Mouse (Mus musculus) layer of hippocampus, postnatal 14 days (tissue): Measurements from ENCODE around the gene Akap10. TPM values are rescaled to one million over a fixed set of nuclear protein-coding genes. Genes with fewer than 3 reads are reported as not detected.
"Not testable (repeated sequence)": the region's sequence is repeated elsewhere in the genome, so short reads cannot be mapped to it uniquely, and the experiment has no call there.

Experiments
- DNase-seq, 2 experiments: peaks; one replicate each; pipeline ENCODE4 v3.0.0; 2021 to 2022; ENCODE audit warnings: low spot score in 2 of 2, mixed read lengths in 1 of 2
- long read RNA-seq, 2 experiments: library from polyadenylated mRNA; stranded (forward); transcript quantifications; one replicate each; pipeline ENCODE4 v2.0.0; 2021
- total RNA-seq, 2 experiments: library from RNA; stranded (reverse); gene quantifications; 2 replicates each; pipeline ENCODE4 v1.2.3; 2021

The Akap10 gene
- total RNA-seq, result 10 to 100 TPM; 31.2 to 33.9 TPM
- long read RNA-seq, experiment 1, transcript Akap10-202 (15 exons, 3,874 nt), result major isoform, 12 of 15 reads
- long read RNA-seq, experiment 1, partial matches to known transcripts, result 2 of 15 reads
- long read RNA-seq, experiment 1, other reads (novel, unspliced or antisense), result 1 of 15 reads
- long read RNA-seq, experiment 2, transcript Akap10-202 (15 exons, 3,874 nt), result major isoform, 19 of 23 reads
- long read RNA-seq, experiment 2, partial matches to known transcripts, result 1 of 23 reads
- long read RNA-seq, experiment 2, other reads (novel, unspliced or antisense), result 3 of 23 reads

GRCm38 (mm10) chr11:61930098-61930517 is at the start of gene Akap10:
TSS of gene Akap10 (minus strand) at chr11:61930252.
- peak; percentile 93 to 95 for DNase-seq

GRCm38 (mm10) chr11:61975783-61976182 is 45.7 kb upstream of the Akap10 start:
- no peak for DNase-seq

GRCm38 (mm10) chr11:61974106-61974707 is 44.2 kb upstream of the Akap10 start:
- DNase-seq, result no peak

- DNase-seq, result no peak
These were observed 41.6 kb upstream of the Akap10 start for GRCm38 (mm10) chr11:61971441-61972221.

- DNase-seq, result no peak
These were observed 40.8 kb upstream of the Akap10 start for GRCm38 (mm10) chr11:61970901-61971300.

- no peak for DNase-seq
These were observed 38.8 kb upstream of the Akap10 start for GRCm38 (mm10) chr11:61968875-61969274.

- DNase-seq, result no peak
These were observed 37.0 kb upstream of the Akap10 start for GRCm38 (mm10) chr11:61967034-61967433.

GRCm38 (mm10) chr11:61964611-61965010 is 34.6 kb upstream of the Akap10 start:
- DNase-seq, result no peak

- DNase-seq, result no peak
These were observed 33.1 kb upstream of the Akap10 start for GRCm38 (mm10) chr11:61963193-61963592.

- DNase-seq, result no peak
These were observed 32.6 kb upstream of the Akap10 start for GRCm38 (mm10) chr11:61962684-61963083.

GRCm38 (mm10) chr11:61960096-61960495 is 30.0 kb upstream of the Akap10 start:
- DNase-seq, result no peak

- DNase-seq, result not testable (repeated sequence)
These were observed 28.7 kb upstream of the Akap10 start for GRCm38 (mm10) chr11:61958706-61959105.

- DNase-seq, result peak in 1 of 2 experiments; percentile 46
These were observed 27.3 kb upstream of the Akap10 start for GRCm38 (mm10) chr11:61957296-61957813.

GRCm38 (mm10) chr11:61956572-61957295 is 26.7 kb upstream of the Akap10 start, which contains the start of gene Specc1:
TSS of gene Specc1 (plus strand) at chr11:61956763.
- peak; percentile 96 to 97 for DNase-seq

- DNase-seq, result no peak
These were observed 25.9 kb upstream of the Akap10 start for GRCm38 (mm10) chr11:61955951-61956350.

- DNase-seq, result no peak
These were observed 25.1 kb upstream of the Akap10 start for GRCm38 (mm10) chr11:61955136-61955535.

- DNase-seq, result peak; percentile 78 to 80
These were observed 20.6 kb upstream of the Akap10 start for GRCm38 (mm10) chr11:61950632-61951031.

- peak; percentile 56 to 71 for DNase-seq
These were observed 19.3 kb upstream of the Akap10 start for GRCm38 (mm10) chr11:61949315-61949714.

GRCm38 (mm10) chr11:61946608-61947007 is 16.6 kb upstream of the Akap10 start:
- no peak for DNase-seq

GRCm38 (mm10) chr11:61944417-61944816 is 14.4 kb upstream of the Akap10 start:
- DNase-seq, result no peak

GRCm38 (mm10) chr11:61942903-61943302 is 12.9 kb upstream of the Akap10 start:
- no peak for DNase-seq
